Mouse (Mus musculus): ENCODE data around the gene Ankrd13a. TPM values are rescaled to one million over a fixed set of nuclear protein-coding genes. Genes with fewer than 3 reads are reported as not detected.

Ankrd13a gene
- total and polyA plus RNA-seq, 3 experiments: 110 to 184 (median 180) TPM

DNA sequence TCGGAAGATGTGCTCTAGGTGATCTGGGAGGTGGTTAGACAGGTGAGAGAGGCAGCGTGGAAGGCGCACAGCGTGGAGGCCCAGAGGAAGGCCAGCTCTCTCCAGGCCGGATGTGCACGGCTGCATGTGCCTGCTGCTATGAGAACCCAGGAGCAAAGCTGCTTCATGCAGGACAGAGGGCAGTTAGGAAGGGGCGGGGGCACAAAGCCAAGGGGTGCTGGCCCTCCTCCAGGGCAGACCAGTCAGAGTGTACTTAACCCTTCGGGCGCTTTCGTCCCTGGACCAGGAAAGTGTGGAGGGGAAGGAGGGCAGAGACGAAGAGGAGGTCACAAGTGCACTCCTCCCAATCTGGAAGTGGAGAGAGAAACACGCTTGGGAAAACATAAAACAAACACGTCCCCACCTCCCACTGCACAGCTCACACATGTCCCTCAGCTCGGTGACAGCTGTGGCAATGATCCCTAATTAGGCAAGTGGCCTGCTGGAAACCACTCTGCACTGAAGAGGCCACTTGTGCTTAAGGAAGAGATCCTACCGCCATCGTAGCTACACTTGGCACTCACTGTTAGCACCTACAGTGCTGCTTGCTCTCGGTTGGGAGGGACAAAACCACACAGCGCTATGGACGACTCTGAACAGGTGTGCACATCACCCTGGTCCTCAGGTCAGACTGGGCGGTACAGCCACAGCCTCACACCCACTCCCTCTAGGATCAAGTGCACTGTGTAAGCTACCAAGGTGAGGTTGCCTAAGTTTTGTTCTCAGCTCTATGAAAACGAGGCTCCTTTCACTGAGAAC is 37.2 kb upstream of the Ankrd13a start:
- H3K36me3 ChIP-seq (ENCODE audit: control insufficient read depth in 1 of 2, insufficient read depth in 2 of 2, low read length in 2 of 2): peaks cover 0 to 14% of the 10 kb centered on the region in 2 experiments; a peak in 2 of 4 replicates
- H3K27ac ChIP-seq (ENCODE audit: control insufficient read depth, low read depth, low read length): no peak overlapping the region
- no peaks in the 10 kb centered on the region for H3K79me2 ChIP-seq (ENCODE audit: control insufficient read depth, insufficient read depth, low read length, poor library complexity)
- H3K27me3 ChIP-seq (ENCODE audit: control insufficient read depth in 1 of 2, insufficient read depth in 2 of 2, low read length in 2 of 2): no peaks in the 10 kb centered on the region
- TF ChIP-seq ZNF384 (IDR thresholded peaks at IDR 0.05; ENCODE audit: low read depth, low read length) (no peak), CHD1 (IDR thresholded peaks at IDR 0.05; ENCODE audit: low read depth, low read length) (no peak), RAD21 (IDR thresholded peaks at IDR 0.05; ENCODE audit: low read depth, low read length) (no peak)
- H3K9me3 ChIP-seq (replicated peaks; ENCODE audit: insufficient read depth, low read length): no peaks in the 10 kb centered on the region
- no peak overlapping the region for H3K9ac ChIP-seq (ENCODE audit: control insufficient read depth, low read depth, low read length, poor library complexity, severe bottlenecking)
- DNase-seq (ENCODE audit: low read depth, low spot score): no peak
- H3K4me1 ChIP-seq (ENCODE audit: control insufficient read depth in 1 of 2, insufficient read depth in 2 of 2, low read length in 2 of 2): no peaks in the 10 kb centered on the region
- no peak overlapping the region for H3K4me3 ChIP-seq (ENCODE audit: control insufficient read depth in 1 of 2, insufficient read depth in 1 of 2, low read depth in 2 of 2, low read length in 2 of 2)

DNA sequence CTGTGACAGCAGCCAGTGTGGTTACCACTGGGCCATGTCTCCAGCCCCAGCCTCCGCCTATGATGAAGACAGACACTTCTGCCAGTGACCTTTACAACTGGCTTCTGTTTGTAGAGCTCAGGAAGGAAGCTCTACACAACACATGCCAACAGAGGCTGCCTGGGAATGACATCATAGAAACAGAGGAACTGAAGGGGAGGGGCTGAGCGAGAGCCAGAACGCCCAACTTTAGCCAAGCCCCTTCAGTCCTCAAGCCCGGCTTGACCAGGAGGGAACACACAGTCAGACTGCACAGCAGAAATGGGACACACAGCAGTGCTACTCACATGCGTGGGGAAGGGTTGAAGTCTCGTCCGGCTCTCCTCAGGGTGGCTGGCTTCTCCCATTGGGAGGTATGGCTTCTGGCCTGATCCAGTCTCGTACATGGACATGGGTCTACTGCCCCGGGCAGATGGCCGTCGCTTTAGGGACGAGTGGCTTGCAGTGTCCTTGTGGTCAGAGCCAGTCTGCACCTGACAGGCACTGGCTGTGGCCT is 35.7 kb upstream of the Ankrd13a start:
- Histone ChIP-seq H3K27ac (ENCODE audit: control insufficient read depth, low read depth, low read length) (no peak overlapping the region), H3K36me3 (ENCODE audit: control insufficient read depth in 1 of 2, insufficient read depth in 2 of 2, low read length in 2 of 2) (peaks cover 0 to 14% of the 10 kb centered on the region in 2 experiments; a peak in 2 of 4 replicates), H3K27me3 (ENCODE audit: control insufficient read depth in 1 of 2, insufficient read depth in 2 of 2, low read length in 2 of 2) (no peaks in the 10 kb centered on the region), H3K79me2 (ENCODE audit: control insufficient read depth, insufficient read depth, low read length, poor library complexity) (no peaks in the 10 kb centered on the region), H3K4me1 (ENCODE audit: control insufficient read depth in 1 of 2, insufficient read depth in 2 of 2, low read length in 2 of 2) (no peaks in the 10 kb centered on the region), H3K9ac (ENCODE audit: control insufficient read depth, low read depth, low read length, poor library complexity, severe bottlenecking) (no peak overlapping the region), H3K9me3 (replicated peaks; ENCODE audit: insufficient read depth, low read length) (no peaks in the 10 kb centered on the region), H3K4me3 (ENCODE audit: control insufficient read depth in 1 of 2, insufficient read depth in 1 of 2, low read depth in 2 of 2, low read length in 2 of 2) (no peak overlapping the region)
- DNase-seq (ENCODE audit: low read depth, low spot score): no peak
- TF ChIP-seq ZKSCAN1 (IDR thresholded peaks at IDR 0.05; ENCODE audit: low read depth, low read length): no peak
- no peak for TF ChIP-seq GATA1 (IDR thresholded peaks at IDR 0.05; ENCODE audit: low read depth, low read length)
- TF ChIP-seq BHLHE40 (IDR thresholded peaks at IDR 0.05; ENCODE audit: borderline replicate concordance, low read depth, low read length): no peak
- TF ChIP-seq ETS1 (IDR thresholded peaks at IDR 0.05; ENCODE audit: low read depth, low read length): no peak
- no peak for TF ChIP-seq TAL1 (IDR thresholded peaks at IDR 0.05; ENCODE audit: low read length)
- no peak for TF ChIP-seq POLR2AphosphoS2 (IDR thresholded peaks at IDR 0.05; ENCODE audit: low read length)
- TF ChIP-seq ZMIZ1 (IDR thresholded peaks at IDR 0.05; ENCODE audit: low read depth, low read length): no peak
- TF ChIP-seq NRF1 (IDR thresholded peaks at IDR 0.05; ENCODE audit: insufficient read depth, low read depth, low read length, poor library complexity, severe bottlenecking): no peak
- no peak for TF ChIP-seq RCOR1 (IDR thresholded peaks at IDR 0.05; ENCODE audit: low read depth, low read length)
- TF ChIP-seq ZNF384 (IDR thresholded peaks at IDR 0.05; ENCODE audit: low read depth, low read length): no peak
- no peak for TF ChIP-seq USF2 (IDR thresholded peaks at IDR 0.05; ENCODE audit: borderline replicate concordance in 1 of 2, insufficient read depth in 1 of 2, low read depth in 1 of 2, low read length in 2 of 2)
- TF ChIP-seq USF1 (IDR thresholded peaks at IDR 0.05; ENCODE audit: low read depth, low read length): no peak
- TF ChIP-seq KAT2A (conservative IDR thresholded peaks at IDR 0.05; ENCODE audit: low read depth, low read length): no peak
- no peak for TF ChIP-seq SMC3 (IDR thresholded peaks at IDR 0.05; ENCODE audit: low read depth, low read length)
- no peak for TF ChIP-seq MEF2A (IDR thresholded peaks at IDR 0.05; ENCODE audit: extremely low read depth, insufficient replicate concordance, low read depth, low read length, poor library complexity, severe bottlenecking)
- no peak for TF ChIP-seq MYB (IDR thresholded peaks at IDR 0.05; ENCODE audit: low read depth, low read length)
- TF ChIP-seq RAD21 (IDR thresholded peaks at IDR 0.05; ENCODE audit: low read depth, low read length): no peak

Measured in MEL (cell line).